12 mouse cellular contexts compared by ENCODE assay signal in the genomic region with DNA sequence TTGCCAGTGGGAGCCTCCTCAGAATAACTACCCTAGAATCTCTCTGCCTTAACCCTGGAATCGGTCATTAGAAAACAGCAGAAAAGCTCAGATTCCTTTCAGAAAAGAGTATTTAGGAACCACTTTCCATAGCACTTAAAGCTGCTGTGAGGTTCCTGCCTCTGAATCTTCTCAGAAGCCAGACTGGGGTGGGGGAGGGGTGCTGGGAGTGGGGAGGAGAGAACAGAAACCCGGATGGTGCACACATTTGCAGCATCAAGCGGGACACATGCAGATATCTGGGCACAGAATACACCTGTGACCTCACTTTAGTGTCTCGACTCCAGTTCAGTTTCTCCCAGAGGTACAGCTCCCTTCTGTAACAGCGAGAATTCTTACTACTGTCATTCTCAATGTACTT.
"Had no signal": no experiment of that assay in that cellular context is flagged by ENCODE, and none has a peak within 500 bp of the region (broad histone marks: within the 10 kb centered on the region; RNA-seq: fewer than 3 reads in every experiment).

No protein-coding gene starts in this region.

- DNase-seq: retina, postnatal 1 day; right cerebral cortex, adult 18-20 months; right cerebral cortex, postnatal 14 days; right cerebral cortex, postnatal 25 days; right cerebral cortex, postnatal 4 days; spleen, adult 18-20 months; thymus, adult 18-20 months; thymus, adult 2 months; thymus, postnatal 14 days; thymus, postnatal 25 days; thymus, postnatal 36 days; thymus, postnatal 4 days had no signal
